Mouse (Mus musculus) heart, postnatal 0 days (tissue): Measurements from ENCODE around the gene Zkscan3. TPM values are rescaled to one million over a fixed set of nuclear protein-coding genes. Genes with fewer than 3 reads are reported as not detected.

Experiments
- ATAC-seq: fragments of 200-750 bp; cut with Nextera tagmentation; 2 replicates; pipeline ENCODE4 v1.8.0; 2017; ENCODE audit warnings: low read depth, moderate number of reproducible peaks, moderate library complexity; ENCODE audit not compliant: insufficient read depth
- DNase-seq: peaks from one replicate; pipeline ENCODE4 v3.0.0-alpha.2; 2016; ENCODE audit warnings: low spot score
- H3K27ac ChIP-seq: fragments of 300-500 bp; sonication (generic); 2 replicates; pipeline ENCODE4 v1.5.1; 2014; ENCODE audit warnings: low read depth, mild to moderate bottlenecking
- H3K27me3 ChIP-seq: fragments of 300-500 bp; sonication (generic); 2 replicates; pipeline ENCODE4 v1.6.1; 2014; ENCODE audit warnings: low read length, mixed read lengths; ENCODE audit not compliant: control insufficient read depth, insufficient read depth
- H3K36me3 ChIP-seq: fragments of 300-500 bp; sonication (generic); replicated peaks from 2 replicates; pipeline ENCODE4 v1.6.1; 2014; ENCODE audit warnings: low read length, mixed read lengths; ENCODE audit not compliant: control insufficient read depth, insufficient read depth
- H3K4me1 ChIP-seq: fragments of 300-500 bp; sonication (generic); 2 replicates; pipeline ENCODE4 v1.6.1; 2014; ENCODE audit warnings: antibody characterized with exemption; ENCODE audit not compliant: control insufficient read depth, insufficient read depth
- H3K4me2 ChIP-seq: fragments of 300-500 bp; sonication (generic); 2 replicates; pipeline ENCODE4 v1.6.1; 2014; ENCODE audit warnings: low read depth, mild to moderate bottlenecking, low read length, moderate library complexity
- H3K4me3 ChIP-seq: fragments of 300-500 bp; sonication (generic); 2 replicates; pipeline ENCODE4 v1.5.1; 2014; ENCODE audit warnings: low read depth, low read length
- H3K9ac ChIP-seq: fragments of 300-500 bp; sonication (generic); replicated peaks from 2 replicates; pipeline ENCODE4 v1.6.1; 2014; ENCODE audit warnings: low read depth, low read length, mixed read lengths
- H3K9me3 ChIP-seq: fragments of 300-500 bp; sonication (generic); replicated peaks from 2 replicates; pipeline ENCODE4 v1.6.1; 2016; ENCODE audit warnings: low read length; ENCODE audit not compliant: control insufficient read depth
- CTCF ChIP-seq: IDR thresholded peaks from 2 replicates; pipeline ENCODE4 v1.5.1; 2016; ENCODE audit warnings: antibody characterized with exemption, control low read depth, low read depth
- EP300 ChIP-seq: IDR thresholded peaks from 2 replicates; pipeline ENCODE4 v1.6.1; 2016; ENCODE audit warnings: antibody characterized with exemption, low read depth
- WGBS: fragments of 180-500 bp; shearing (Covaris S2); extraction: QIAGEN DNeasy Blood & Tissue Kit; methylation state at CpG from one replicate; pipeline ENCODE4 v1.1.7; 2014; 5-methylcytosine and 5-hydroxymethylcytosine counted together
- polyA plus RNA-seq: library from polyadenylated mRNA; unstranded; fragments of >200 nt; fragmentation: Nextera tagmentation; extraction: Ambion mirVana; gene quantifications from 2 replicates; pipeline ENCODE4 v1.2.1, GENCODE M21; 2015
- total RNA-seq: library from RNA; depleted of rRNA; stranded (reverse); fragments of >200 nt; gene quantifications from 2 replicates; pipeline ENCODE4 v1.2.3, GENCODE M21; 2014; ENCODE audit warnings: low replicate concordance; rRNA removed

The Zkscan3 gene
- 32.7 and 40.8 TPM in 2 replicates for total RNA-seq
- 49.1 and 54.5 TPM in 2 replicates for polyA plus RNA-seq

DNA sequence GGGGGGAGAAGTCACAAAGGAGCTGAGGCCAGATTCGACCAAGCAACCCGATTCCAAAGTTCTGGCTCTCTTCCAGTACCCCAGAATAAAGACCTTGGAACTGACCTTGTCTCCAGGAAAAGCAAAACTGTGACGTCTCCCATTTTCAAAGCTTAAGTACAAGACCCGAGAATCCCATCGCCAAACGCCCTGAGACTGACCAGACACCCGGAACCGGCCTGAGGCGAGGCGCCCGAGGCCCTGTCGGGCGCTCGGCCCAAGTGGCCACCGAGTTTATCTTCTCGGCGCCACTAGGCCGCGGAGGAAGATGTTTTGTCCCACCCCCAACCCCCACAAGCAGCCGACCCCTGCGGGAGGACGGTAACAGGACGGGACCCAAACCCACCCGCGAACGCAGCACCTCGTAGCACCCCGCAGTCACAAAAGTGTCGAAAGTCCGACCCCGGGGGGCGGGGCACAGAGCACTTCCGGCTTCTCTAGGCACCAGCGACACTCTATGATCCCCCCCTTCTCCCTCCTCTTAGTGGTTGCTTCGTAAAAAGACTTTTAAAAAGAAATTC, at the start of gene Zkscan3:
Gene Zkscan3 (minus strand): TSS at position 469 of the 560 bp plus-strand sequence.
- DNase-seq (peak; percentile 88), ATAC-seq (peak; percentile 92)
- Histone ChIP-seq H3K27me3 (no peaks in the 10 kb centered on the region), H3K9ac (peak within 1 kb of the TSS; percentile 94), H3K4me3 (peak within 1 kb of the TSS; percentile 96), H3K27ac (peak within 1 kb of the TSS; percentile 95), H3K9me3 (no peaks in the 10 kb centered on the region), H3K4me2 (peak within 1 kb of the TSS; percentile 63), H3K4me1 (peaks cover 19% of the 10 kb centered on the region; the same call in 1 of the 2 replicates), H3K36me3 (peaks cover 14% of the 10 kb centered on the region)
- TF ChIP-seq EP300 (peak; percentile 64), CTCF (no peak)
- WGBS = under 1% methylated on average over 35 of the region's 35 CpGs

DNA sequence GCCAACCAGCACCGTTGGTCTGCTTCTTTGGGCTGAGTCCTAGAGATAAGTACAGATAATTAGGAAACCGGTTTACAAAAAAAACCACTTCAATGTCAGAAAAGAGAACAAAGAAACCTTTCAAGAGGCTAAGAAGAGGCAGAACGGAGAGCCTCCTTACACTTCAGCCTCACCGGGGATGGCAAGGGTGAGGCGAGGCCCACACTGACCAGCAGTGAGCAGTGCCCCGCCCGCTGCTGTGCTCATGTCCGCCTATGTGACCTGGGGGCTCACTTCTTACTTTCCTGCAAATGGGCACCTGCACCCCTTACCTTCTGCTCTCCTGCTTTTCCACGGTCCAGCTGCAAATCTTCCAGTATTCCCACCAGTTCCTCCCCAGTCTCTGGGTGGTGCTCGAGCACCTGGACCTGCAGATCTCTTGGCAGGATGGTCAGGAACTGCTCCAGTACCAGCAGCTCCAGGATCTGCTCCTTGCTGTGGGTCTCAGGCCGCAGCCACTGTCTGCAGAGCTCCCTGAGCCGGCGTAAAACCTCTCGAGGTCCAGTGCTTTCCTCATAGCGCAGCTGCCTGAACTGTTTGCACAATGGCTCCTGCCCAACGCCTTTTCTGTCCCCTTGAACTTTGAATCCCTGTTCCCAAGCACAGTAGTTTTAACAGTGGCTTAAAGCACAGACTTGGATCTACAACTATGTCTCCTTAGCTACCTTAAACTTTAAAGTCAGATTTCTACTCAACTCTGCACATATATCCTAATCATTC, 45.5 kb upstream of the Zkscan3 start:
- Histone ChIP-seq H3K4me1 (peaks cover 9% of the 10 kb centered on the region), H3K4me2 (no peak overlapping the region), H3K36me3 (peaks cover 64% of the 10 kb centered on the region), H3K9ac (no peak overlapping the region), H3K27ac (no peak overlapping the region), H3K4me3 (no peak overlapping the region), H3K9me3 (no peaks in the 10 kb centered on the region), H3K27me3 (no peaks in the 10 kb centered on the region)
- DNase-seq = no peak
- 72% methylated on average over 16 of the region's 16 CpGs for WGBS
- ATAC-seq = no peak
- TF ChIP-seq EP300 = no peak
- no peak for TF ChIP-seq CTCF

DNA sequence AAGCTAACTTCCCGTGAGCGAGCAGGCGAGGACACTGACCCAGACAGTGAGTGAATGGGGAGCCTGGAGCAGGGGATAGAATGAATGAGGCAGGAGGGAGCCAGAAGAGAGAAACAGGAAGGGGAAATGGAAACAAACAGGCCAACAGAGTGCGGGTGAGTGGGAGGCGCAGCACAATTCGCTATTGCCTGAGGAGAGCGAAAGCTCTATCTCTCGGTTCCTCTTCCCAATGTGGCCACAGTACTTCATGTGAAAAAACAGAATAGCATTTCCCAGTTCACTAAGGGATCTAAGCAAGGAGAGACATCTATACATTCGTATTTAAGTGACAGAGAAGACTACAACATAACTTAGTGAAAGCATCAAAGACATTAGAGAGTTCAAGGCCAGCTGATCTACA, 44.2 kb upstream of the Zkscan3 start:
- H3K27ac ChIP-seq = no peak overlapping the region
- TF ChIP-seq EP300 = no peak
- TF ChIP-seq CTCF = no peak
- H3K36me3 ChIP-seq = peaks cover 65% of the 10 kb centered on the region
- H3K4me2 ChIP-seq = no peak overlapping the region
- no peaks in the 10 kb centered on the region for H3K4me1 ChIP-seq
- WGBS = 83% methylated on average over 9 of the region's 9 CpGs
- H3K27me3 ChIP-seq = no peaks in the 10 kb centered on the region
- DNase-seq (no peak), ATAC-seq (no peak)
- no peak overlapping the region for H3K4me3 ChIP-seq
- H3K9ac ChIP-seq = no peak overlapping the region
- no peaks in the 10 kb centered on the region for H3K9me3 ChIP-seq

DNA sequence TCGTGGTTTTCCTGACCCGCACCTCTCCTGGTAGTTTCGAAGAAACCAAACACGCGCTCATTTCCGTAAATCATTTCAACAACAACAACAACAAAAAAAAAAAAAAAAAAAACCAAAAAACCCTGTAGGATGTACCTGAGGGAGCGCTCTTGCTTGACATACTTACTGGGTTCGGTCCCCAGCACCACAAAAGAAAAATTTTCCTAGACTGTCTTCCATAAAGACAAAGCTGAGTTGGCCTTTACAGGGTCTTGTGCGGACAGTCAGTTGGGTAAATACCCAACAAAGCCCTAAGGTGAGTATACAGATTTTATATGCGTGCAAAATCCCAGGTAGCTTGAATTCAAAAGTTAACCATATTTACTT, 38.6 kb upstream of the Zkscan3 start:
- Histone ChIP-seq H3K4me2 (peak overlapping the region; percentile 78), H3K36me3 (peaks cover 32% of the 10 kb centered on the region), H3K4me1 (no peaks in the 10 kb centered on the region), H3K9ac (peak overlapping the region; percentile 54; the same call in 1 of the 2 replicates), H3K27me3 (no peaks in the 10 kb centered on the region), H3K4me3 (peak overlapping the region; percentile 62), H3K27ac (peak overlapping the region; percentile 75), H3K9me3 (no peaks in the 10 kb centered on the region)
- TF ChIP-seq CTCF (no peak), EP300 (no peak)
- no peak for DNase-seq
- 18% methylated on average over 10 of the region's 10 CpGs for WGBS
- no peak for ATAC-seq

DNA sequence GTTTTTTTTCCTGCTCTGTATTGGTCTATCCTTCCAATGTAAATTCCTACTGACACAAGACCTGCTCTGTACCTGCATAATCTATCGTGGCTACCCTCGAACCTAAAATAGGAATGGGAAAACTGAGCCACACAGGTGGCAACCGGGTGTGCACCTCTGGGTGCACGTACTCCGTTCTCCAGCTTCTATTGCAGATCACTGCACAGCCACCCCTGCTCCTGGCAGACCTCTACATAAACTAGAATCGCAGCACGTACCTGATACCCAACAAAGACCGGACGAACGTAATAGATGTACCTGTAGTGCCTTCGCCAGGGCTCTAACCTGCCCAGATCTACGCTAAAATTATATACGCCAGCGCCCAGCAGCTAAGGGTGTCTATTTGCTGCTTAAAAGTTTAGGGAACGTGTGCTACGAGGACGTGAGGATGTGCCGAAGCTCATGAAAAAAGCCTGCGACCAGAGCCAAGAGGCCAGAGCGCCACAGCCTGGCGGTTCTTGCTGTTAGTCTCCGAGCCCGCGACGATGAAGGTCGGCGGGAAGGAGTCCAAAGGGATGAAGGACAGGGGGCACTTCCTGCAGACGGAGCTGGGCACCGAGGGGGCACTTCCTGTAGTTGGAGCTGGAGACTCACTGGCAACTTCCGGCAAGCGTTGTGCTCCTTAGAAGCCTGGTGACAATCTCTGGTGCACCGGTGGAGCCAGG, 38.1 kb upstream of the Zkscan3 start, which contains the start of gene Pgbd1:
Gene Pgbd1 (minus strand): TSS at position 556 of the 704 bp plus-strand sequence.
- peak; percentile 74 for DNase-seq
- H3K4me3 ChIP-seq = peak within 1 kb of the TSS; percentile 62
- peak; percentile 89 for ATAC-seq
- H3K4me2 ChIP-seq = peak within 1 kb of the TSS; percentile 78
- no peaks in the 10 kb centered on the region for H3K4me1 ChIP-seq
- H3K27me3 ChIP-seq = no peaks in the 10 kb centered on the region
- H3K9me3 ChIP-seq = no peaks in the 10 kb centered on the region
- peak within 1 kb of the TSS; percentile 54 for H3K9ac ChIP-seq
- H3K36me3 ChIP-seq = peaks cover 26% of the 10 kb centered on the region
- peak within 1 kb of the TSS; percentile 75 for H3K27ac ChIP-seq
- TF ChIP-seq CTCF (peak; percentile 49), EP300 (no peak)
- under 1% methylated on average over 32 of the region's 32 CpGs for WGBS
